Mouse (Mus musculus): Measurements from ENCODE around the gene Kpna7. TPM values are rescaled to one million over a fixed set of nuclear protein-coding genes. Genes with fewer than 3 reads are reported as not detected.
"Not testable (repeated sequence)": the region's sequence is repeated elsewhere in the genome, so short reads cannot be mapped to it uniquely, and the experiment has no call there.

Gene Kpna7
- polyA plus RNA-seq, 2 experiments: not detected

- TF ChIP-seq POLR2A (IDR thresholded peaks at IDR 0.05; ENCODE audit: borderline replicate concordance, extremely low read depth, insufficient read depth, insufficient read length): no peak
- Histone ChIP-seq H3K27ac (replicated peaks; ENCODE audit: low read depth, low read length) (no peak overlapping the region), H3K4me1 (ENCODE audit: control insufficient read depth, insufficient read depth, low read length) (no peaks in the 10 kb centered on the region), H3K36me3 (ENCODE audit: control insufficient read depth, insufficient read depth, low read length) (no peaks in the 10 kb centered on the region), H3K9ac (ENCODE audit: low read depth, low read length, severe bottlenecking) (no peak overlapping the region), H3K4me2 (replicated peaks; ENCODE audit: low read depth, low read length, severe bottlenecking) (no peak overlapping the region), H3K27me3 (ENCODE audit: control insufficient read depth, insufficient read depth, low read length) (no peaks in the 10 kb centered on the region), H3K9me3 (ENCODE audit: control insufficient read depth, low read length) (no peaks in the 10 kb centered on the region), H3K4me3 (replicated peaks; ENCODE audit: low read length) (no peak overlapping the region)
- WGBS: 76% methylated on average over 2 of the region's 2 CpGs
- no peak for DNase-seq (ENCODE audit: low spot score)
- ATAC-seq (ENCODE audit: low FRiP score, low read depth): no peak
These were observed 24.3 kb downstream of the Kpna7 start for GRCm38 (mm10) chr5:145059524-145059923.

- ATAC-seq (ENCODE audit: low FRiP score, low read depth): no peak
- 84% methylated on average over 7 of the region's 7 CpGs for WGBS
- no peak overlapping the region for H3K27ac ChIP-seq (replicated peaks; ENCODE audit: low read depth, low read length)
- H3K4me3 ChIP-seq (replicated peaks; ENCODE audit: low read length): no peak overlapping the region
- H3K4me1 ChIP-seq (ENCODE audit: control insufficient read depth, insufficient read depth, low read length): no peaks in the 10 kb centered on the region
- no peaks in the 10 kb centered on the region for H3K9me3 ChIP-seq (ENCODE audit: control insufficient read depth, low read length)
- H3K4me2 ChIP-seq (replicated peaks; ENCODE audit: low read depth, low read length, severe bottlenecking): no peak overlapping the region
- H3K36me3 ChIP-seq (ENCODE audit: control insufficient read depth, insufficient read depth, low read length): no peaks in the 10 kb centered on the region
- no peak for DNase-seq (ENCODE audit: low spot score)
- H3K9ac ChIP-seq (ENCODE audit: low read depth, low read length, severe bottlenecking): no peak overlapping the region
- no peaks in the 10 kb centered on the region for H3K27me3 ChIP-seq (ENCODE audit: control insufficient read depth, insufficient read depth, low read length)
- no peak for TF ChIP-seq POLR2A (IDR thresholded peaks at IDR 0.05; ENCODE audit: borderline replicate concordance, extremely low read depth, insufficient read depth, insufficient read length)
These were observed 25.1 kb downstream of the Kpna7 start for GRCm38 (mm10) chr5:145058722-145059121.

GRCm38 (mm10) chr5:145057907-145058306, 25.9 kb downstream of the Kpna7 start:
- no peaks in the 10 kb centered on the region for H3K36me3 ChIP-seq (ENCODE audit: control insufficient read depth, insufficient read depth, low read length)
- no peak overlapping the region for H3K27ac ChIP-seq (replicated peaks; ENCODE audit: low read depth, low read length)
- no peak overlapping the region for H3K4me3 ChIP-seq (replicated peaks; ENCODE audit: low read length)
- DNase-seq (ENCODE audit: low spot score) (no peak), ATAC-seq (ENCODE audit: low FRiP score, low read depth) (no peak)
- no peak overlapping the region for H3K4me2 ChIP-seq (replicated peaks; ENCODE audit: low read depth, low read length, severe bottlenecking)
- 69% methylated on average over 8 of the region's 8 CpGs for WGBS
- H3K4me1 ChIP-seq (ENCODE audit: control insufficient read depth, insufficient read depth, low read length): no peaks in the 10 kb centered on the region
- no peaks in the 10 kb centered on the region for H3K9me3 ChIP-seq (ENCODE audit: control insufficient read depth, low read length)
- no peak overlapping the region for H3K9ac ChIP-seq (ENCODE audit: low read depth, low read length, severe bottlenecking)
- no peak for TF ChIP-seq POLR2A (IDR thresholded peaks at IDR 0.05; ENCODE audit: borderline replicate concordance, extremely low read depth, insufficient read depth, insufficient read length)
- H3K27me3 ChIP-seq (ENCODE audit: control insufficient read depth, insufficient read depth, low read length): no peaks in the 10 kb centered on the region

- not testable (repeated sequence) for H3K4me2 ChIP-seq (replicated peaks; ENCODE audit: low read depth, low read length, severe bottlenecking); H3K9me3 ChIP-seq (ENCODE audit: control insufficient read depth, low read length); DNase-seq (ENCODE audit: low spot score); H3K27me3 ChIP-seq (ENCODE audit: control insufficient read depth, insufficient read depth, low read length); H3K4me1 ChIP-seq (ENCODE audit: control insufficient read depth, insufficient read depth, low read length); H3K4me3 ChIP-seq (replicated peaks; ENCODE audit: low read length); ATAC-seq (ENCODE audit: low FRiP score, low read depth); H3K36me3 ChIP-seq (ENCODE audit: control insufficient read depth, insufficient read depth, low read length); H3K27ac ChIP-seq (replicated peaks; ENCODE audit: low read depth, low read length); H3K9ac ChIP-seq (ENCODE audit: low read depth, low read length, severe bottlenecking)
- WGBS: 69% methylated on average over 3 of the region's 3 CpGs
These were observed 29.6 kb downstream of the Kpna7 start for GRCm38 (mm10) chr5:145054187-145054586.

GRCm38 (mm10) chr5:145042690-145043089, 41.1 kb downstream of the Kpna7 start, which contains the start of gene 1700018F24Rik:
1700018F24Rik (plus strand) TSS chr5:145042990.
- not testable (repeated sequence) for ATAC-seq (ENCODE audit: low FRiP score, low read depth); H3K36me3 ChIP-seq (ENCODE audit: control insufficient read depth, insufficient read depth, low read length); H3K4me3 ChIP-seq (replicated peaks; ENCODE audit: low read length); H3K9ac ChIP-seq (ENCODE audit: low read depth, low read length, severe bottlenecking); H3K4me1 ChIP-seq (ENCODE audit: control insufficient read depth, insufficient read depth, low read length); H3K27ac ChIP-seq (replicated peaks; ENCODE audit: low read depth, low read length); DNase-seq (ENCODE audit: low spot score); H3K9me3 ChIP-seq (ENCODE audit: control insufficient read depth, low read length); H3K4me2 ChIP-seq (replicated peaks; ENCODE audit: low read depth, low read length, severe bottlenecking); H3K27me3 ChIP-seq (ENCODE audit: control insufficient read depth, insufficient read depth, low read length)
- WGBS: 35% methylated on average over 2 of the region's 3 CpGs

GRCm38 (mm10) chr5:145041628-145042027, 42.2 kb downstream of the Kpna7 start:
- no peaks in the 10 kb centered on the region for H3K9me3 ChIP-seq (ENCODE audit: control insufficient read depth, low read length)
- H3K9ac ChIP-seq (ENCODE audit: low read depth, low read length, severe bottlenecking): no peak overlapping the region
- DNase-seq (ENCODE audit: low spot score) (peak; percentile 22), ATAC-seq (ENCODE audit: low FRiP score, low read depth) (no peak)
- H3K4me2 ChIP-seq (replicated peaks; ENCODE audit: low read depth, low read length, severe bottlenecking): no peak overlapping the region
- no peaks in the 10 kb centered on the region for H3K4me1 ChIP-seq (ENCODE audit: control insufficient read depth, insufficient read depth, low read length)
- H3K4me3 ChIP-seq (replicated peaks; ENCODE audit: low read length): no peak overlapping the region
- H3K36me3 ChIP-seq (ENCODE audit: control insufficient read depth, insufficient read depth, low read length): no peaks in the 10 kb centered on the region
- 39% methylated on average over 4 of the region's 4 CpGs for WGBS
- TF ChIP-seq POLR2A (IDR thresholded peaks at IDR 0.05; ENCODE audit: borderline replicate concordance, extremely low read depth, insufficient read depth, insufficient read length): no peak
- H3K27ac ChIP-seq (replicated peaks; ENCODE audit: low read depth, low read length): no peak overlapping the region
- no peaks in the 10 kb centered on the region for H3K27me3 ChIP-seq (ENCODE audit: control insufficient read depth, insufficient read depth, low read length)

GRCm38 (mm10) chr5:145032391-145032790, 51.4 kb downstream of the Kpna7 start, which contains the start of gene Gm4871:
Gm4871 (minus strand) TSS chr5:145032754.
- H3K4me3 ChIP-seq (replicated peaks; ENCODE audit: low read length); H3K36me3 ChIP-seq (ENCODE audit: control insufficient read depth, insufficient read depth, low read length); DNase-seq (ENCODE audit: low spot score); H3K27me3 ChIP-seq (ENCODE audit: control insufficient read depth, insufficient read depth, low read length); H3K9ac ChIP-seq (ENCODE audit: low read depth, low read length, severe bottlenecking); H3K4me1 ChIP-seq (ENCODE audit: control insufficient read depth, insufficient read depth, low read length); ATAC-seq (ENCODE audit: low FRiP score, low read depth); H3K4me2 ChIP-seq (replicated peaks; ENCODE audit: low read depth, low read length, severe bottlenecking); H3K27ac ChIP-seq (replicated peaks; ENCODE audit: low read depth, low read length); H3K9me3 ChIP-seq (ENCODE audit: control insufficient read depth, low read length): not testable (repeated sequence)
- WGBS: 66% methylated on average over 5 of the region's 5 CpGs

GRCm38 (mm10) chr5:145030476-145030875, 53.4 kb downstream of the Kpna7 start:
- H3K4me1 ChIP-seq (ENCODE audit: control insufficient read depth, insufficient read depth, low read length); H3K27ac ChIP-seq (replicated peaks; ENCODE audit: low read depth, low read length); H3K4me2 ChIP-seq (replicated peaks; ENCODE audit: low read depth, low read length, severe bottlenecking); H3K9me3 ChIP-seq (ENCODE audit: control insufficient read depth, low read length); H3K36me3 ChIP-seq (ENCODE audit: control insufficient read depth, insufficient read depth, low read length); ATAC-seq (ENCODE audit: low FRiP score, low read depth); DNase-seq (ENCODE audit: low spot score); H3K27me3 ChIP-seq (ENCODE audit: control insufficient read depth, insufficient read depth, low read length); H3K9ac ChIP-seq (ENCODE audit: low read depth, low read length, severe bottlenecking); H3K4me3 ChIP-seq (replicated peaks; ENCODE audit: low read length): not testable (repeated sequence)
- WGBS: 86% methylated on average over 1 of the region's 1 CpGs

Measured in limb, embryonic 14.5 days (tissue).